Mouse (Mus musculus) stomach, postnatal 0 days (tissue): ENCODE data around the gene Azgp1.

Source experiments
- CTCF ChIP-seq: IDR thresholded peaks from 2 replicates; pipeline ENCODE4 v1.5.1; 2016; ENCODE audit warnings: antibody characterized with exemption, low read depth, mild to moderate bottlenecking, moderate library complexity
- EP300 ChIP-seq: optimal IDR thresholded peaks from 2 replicates; pipeline ENCODE3; 2016; ENCODE audit warnings: antibody characterized with exemption

- TF ChIP-seq CTCF: no peak
- no peak for TF ChIP-seq EP300
Measured at GRCm38 (mm10) chr5:138012382-138012781, 31.1 kb downstream of the Azgp1 start.
